Mouse (Mus musculus) stomach, postnatal 0 days (tissue): ENCODE results near the gene Mios.

Source experiments
- CTCF ChIP-seq: IDR thresholded peaks from 2 replicates; pipeline ENCODE4 v1.5.1; 2016; ENCODE audit warnings: antibody characterized with exemption, low read depth, mild to moderate bottlenecking, moderate library complexity
- EP300 ChIP-seq: optimal IDR thresholded peaks from 2 replicates; pipeline ENCODE3; 2016; ENCODE audit warnings: antibody characterized with exemption

DNA sequence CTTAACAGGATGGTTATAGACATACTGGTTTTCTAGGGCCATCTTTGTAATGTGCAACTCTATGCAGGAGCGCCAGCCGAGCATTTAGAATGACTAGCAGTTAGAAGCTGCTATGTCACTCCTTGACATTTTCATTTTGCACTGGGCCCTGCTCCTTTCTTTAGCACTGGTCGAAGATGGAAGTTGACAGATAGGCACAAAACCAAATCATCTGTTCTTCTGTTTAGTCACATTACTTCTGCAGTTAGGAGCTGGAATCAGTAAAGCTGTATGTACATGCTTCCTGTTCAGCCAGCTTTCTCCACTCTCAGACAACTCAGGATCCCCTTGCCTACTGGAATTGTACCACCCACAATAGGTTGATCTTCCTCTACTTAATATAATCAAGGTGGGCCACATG lies 1.6 kb downstream of the Mios start:
- TF ChIP-seq CTCF (no peak), EP300 (no peak)
